Mouse (Mus musculus) heart, adult 2 months (tissue): ENCODE data around the gene 4930402F06Rik. TPM values are rescaled to one million over a fixed set of nuclear protein-coding genes. Genes with fewer than 3 reads are reported as not detected.
A peak's percentile ranks its signal among the peaks of the same experiment; 100 is the strongest.

ENCODE experiments used
- DNase-seq, 2 experiments: peaks; one replicate each; pipeline ENCODE4 v3.0.0; 2021
- H3K27ac ChIP-seq: fragments of 200-600 bp; 2 replicates; pipeline ENCODE4 v1.8.1; 2022
- H3K27me3 ChIP-seq: fragments of 200-500 bp; 2 replicates; pipeline ENCODE4 v1.6.1; 2012; ENCODE audit warnings: mild to moderate bottlenecking, low read length, inconsistent platforms, mixed read lengths; ENCODE audit not compliant: control insufficient read depth, insufficient read depth
- H3K36me3 ChIP-seq: fragments of 200-500 bp; 2 replicates; pipeline ENCODE4 v1.6.1; 2012; ENCODE audit warnings: low read length, inconsistent platforms; ENCODE audit not compliant: control insufficient read depth, insufficient read depth
- H3K4me1 ChIP-seq: fragments of 200-500 bp; 2 replicates; pipeline ENCODE4 v1.6.1; 2011; ENCODE audit warnings: low read length; ENCODE audit not compliant: control insufficient read depth, insufficient read depth
- H3K4me3 ChIP-seq: fragments of 200-600 bp; 2 replicates; pipeline ENCODE4 v1.8.1; 2022
- H3K79me2 ChIP-seq: fragments of 200-500 bp; replicated peaks from 2 replicates; pipeline ENCODE4 v1.6.1; 2012; ENCODE audit warnings: mild to moderate bottlenecking, inconsistent platforms, low read length, moderate library complexity, mixed read lengths; ENCODE audit not compliant: control insufficient read depth, insufficient read depth
- H3K9ac ChIP-seq: fragments of 200-500 bp; 2 replicates; pipeline ENCODE4 v1.6.1; 2012; ENCODE audit warnings: low read depth, mild to moderate bottlenecking, control low read depth, inconsistent platforms, low read length, mixed read lengths
- CTCF ChIP-seq: fragments of 200-600 bp; IDR thresholded peaks from 2 replicates; pipeline ENCODE4 v1.8.1; 2022; ENCODE audit warnings: antibody characterized with exemption, mild to moderate bottlenecking, moderate library complexity
- EP300 ChIP-seq: fragments of 200-500 bp; IDR thresholded peaks from 2 replicates; pipeline ENCODE4 v1.6.1; 2011; ENCODE audit warnings: low read depth, low read length, control low read depth; ENCODE audit not compliant: insufficient read depth
- POLR2A ChIP-seq: fragments of 200-500 bp; IDR thresholded peaks from 2 replicates; pipeline ENCODE4 v1.6.1; 2011; ENCODE audit warnings: mild to moderate bottlenecking, low read depth, low read length, control low read depth; ENCODE audit not compliant: insufficient read depth
- WGBS: fragments of 180-500 bp; shearing (Covaris S2); methylation state at CpG from one replicate; pipeline ENCODE4 v1.1.7; 2018; 5-methylcytosine and 5-hydroxymethylcytosine counted together
- intact Hi-C: fragments of 180-260 bp; cut with DNase I; formaldehyde crosslinking; loops from one replicate; pipeline ENCODE4 v1.15.1; 2025
- long read RNA-seq: library from polyadenylated mRNA; stranded (forward); transcript quantifications from one replicate; pipeline ENCODE4 v2.0.0, GENCODE M21; 2021
- polyA plus RNA-seq: library from polyadenylated mRNA; depleted of rRNA; stranded (reverse); fragments of >200 nt; gene quantifications from 2 replicates; pipeline ENCODE4 v1.2.3, GENCODE M21; 2012; rRNA removed
- total RNA-seq, 2 experiments: library from RNA; stranded (reverse); gene quantifications; 2 replicates each; pipeline ENCODE4 v1.2.3; 2021

4930402F06Rik gene
- not detected for total RNA-seq
- polyA plus RNA-seq, result not detected in 2 replicates
- long read RNA-seq, result 0 reads

DNA sequence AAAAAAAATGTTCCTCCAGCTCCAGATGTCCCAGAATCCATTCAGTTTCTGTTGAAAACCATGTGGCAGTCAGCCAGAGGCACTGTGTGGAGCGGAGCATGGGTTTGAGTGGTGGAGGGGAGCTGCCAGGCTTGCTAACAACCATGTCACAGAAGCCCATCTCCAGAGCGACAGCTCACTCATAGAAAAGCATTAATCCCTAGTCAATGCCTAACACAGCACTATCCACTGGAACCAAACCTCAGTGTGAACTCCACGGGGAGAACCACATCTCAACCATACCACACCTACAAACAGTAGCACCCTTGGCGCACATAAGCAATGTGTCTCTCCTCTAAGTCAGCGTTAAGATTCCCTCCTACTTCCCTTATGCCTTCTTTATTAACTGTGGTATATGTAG is at the start of gene 4930402F06Rik:
Gene 4930402F06Rik, minus strand, starts transcription at position 80 of the 400 bp plus-strand sequence.
- intact Hi-C loops, result loop anchor here (1.0 kb wide), 1 partner anchor 99 kb away; no protein-coding TSS in a partner anchor
- Histone ChIP-seq H3K36me3 (no peaks in the 10 kb centered on the region), H3K4me1 (peaks cover 2% of the 10 kb centered on the region; the same call in 1 of the 2 replicates), H3K27ac (no peak within 1 kb of the TSS), H3K79me2 (no peaks in the 10 kb centered on the region), H3K27me3 (no peaks in the 10 kb centered on the region), H3K4me3 (no peak within 1 kb of the TSS), H3K9ac (no peak within 1 kb of the TSS)
- 53% methylated on average over 5 of the region's 5 CpGs for WGBS
- TF ChIP-seq POLR2A, result no peak
- TF ChIP-seq EP300, result no peak
- TF ChIP-seq CTCF, result no peak
- no peak for DNase-seq

DNA sequence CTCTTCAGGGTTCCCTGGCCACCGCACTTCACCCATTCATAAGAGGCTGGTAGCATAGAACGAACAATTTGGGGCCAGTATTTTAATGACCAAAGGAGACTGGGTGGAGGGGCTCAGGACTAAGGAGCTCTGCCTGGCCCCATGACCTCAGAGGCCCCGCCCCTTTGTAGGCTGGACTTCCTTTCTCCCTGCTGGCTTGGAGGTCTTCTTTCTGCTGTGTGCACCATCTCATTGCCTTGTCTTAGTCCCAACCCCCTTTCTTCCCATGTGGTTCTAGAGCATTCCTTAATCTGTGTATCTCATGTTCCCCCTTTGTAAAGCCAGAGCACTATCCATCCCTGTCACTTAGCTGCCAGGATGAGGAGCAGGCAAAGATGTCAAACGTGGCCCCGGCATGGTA is 49.3 kb upstream of the 4930402F06Rik start:
- H3K4me1 ChIP-seq, result peaks cover 51% of the 10 kb centered on the region
- peak overlapping the region; percentile 66 for H3K27ac ChIP-seq
- H3K36me3 ChIP-seq, result peaks cover 2% of the 10 kb centered on the region
- no peaks in the 10 kb centered on the region for H3K27me3 ChIP-seq
- H3K79me2 ChIP-seq, result no peaks in the 10 kb centered on the region
- 72% methylated on average over 5 of the region's 5 CpGs for WGBS
- TF ChIP-seq EP300 (no peak), CTCF (no peak), POLR2A (no peak)
- intact Hi-C loops, result loop anchor here (1.0 to 5.0 kb wide), 3 partner anchors 14 to 66 kb away; no protein-coding TSS in a partner anchor
- no peak overlapping the region for H3K9ac ChIP-seq
- H3K4me3 ChIP-seq, result no peak overlapping the region
- DNase-seq, result no peak

- Histone ChIP-seq H3K36me3 (peaks cover 2% of the 10 kb centered on the region), H3K79me2 (no peaks in the 10 kb centered on the region), H3K9ac (no peak overlapping the region), H3K27ac (peak overlapping the region; percentile 66), H3K27me3 (no peaks in the 10 kb centered on the region), H3K4me1 (peaks cover 51% of the 10 kb centered on the region), H3K4me3 (no peak overlapping the region)
- intact Hi-C loops, result loop anchor here (1.0 to 5.0 kb wide), 3 partner anchors 13 to 67 kb away; no protein-coding TSS in a partner anchor
- TF ChIP-seq CTCF (no peak), EP300 (no peak)
- no peak for DNase-seq
- 44% methylated on average over 7 of the region's 7 CpGs for WGBS
Measured at GRCm38 (mm10) chr2:35445610-35446009, 48.6 kb upstream of the 4930402F06Rik start.

DNA sequence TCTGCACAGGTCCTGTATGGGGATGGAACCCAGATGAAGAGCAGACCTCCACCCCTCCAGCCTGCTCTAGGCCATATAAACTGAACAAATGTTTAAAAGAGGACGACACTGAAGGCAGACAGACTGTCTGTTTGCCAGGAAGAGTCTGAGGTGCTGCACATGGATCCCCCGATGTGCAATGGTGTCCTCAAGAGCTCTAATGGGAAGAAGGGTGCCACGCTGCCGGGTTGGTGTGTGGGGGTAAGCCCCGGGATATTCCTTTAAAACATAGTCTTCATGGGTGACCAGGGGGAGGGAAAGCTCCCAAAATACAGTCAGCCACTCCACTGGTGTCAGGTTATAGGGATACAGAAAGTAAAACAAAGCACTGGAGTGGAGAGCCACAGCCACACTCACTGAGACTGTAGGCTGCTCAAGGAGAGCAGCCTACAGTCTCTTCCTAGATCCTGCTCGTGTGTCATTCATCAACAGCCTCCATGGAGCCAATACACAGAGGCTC is 47.8 kb upstream of the 4930402F06Rik start:
- WGBS, result 50% methylated on average over 6 of the region's 6 CpGs
- no peak for TF ChIP-seq POLR2A
- TF ChIP-seq EP300, result no peak
- TF ChIP-seq CTCF, result no peak
- Histone ChIP-seq H3K27ac (peak overlapping the region; percentile 75), H3K27me3 (no peaks in the 10 kb centered on the region), H3K9ac (no peak overlapping the region; the same call in 1 of the 2 replicates), H3K4me3 (no peak overlapping the region), H3K36me3 (peaks cover 2% of the 10 kb centered on the region; the same call in 1 of the 2 replicates), H3K79me2 (no peaks in the 10 kb centered on the region), H3K4me1 (peaks cover 46% of the 10 kb centered on the region)
- no peak for DNase-seq
- intact Hi-C loops, result loop anchor here (5.0 kb wide), 1 partner anchor 67 kb away; no protein-coding TSS in a partner anchor

DNA sequence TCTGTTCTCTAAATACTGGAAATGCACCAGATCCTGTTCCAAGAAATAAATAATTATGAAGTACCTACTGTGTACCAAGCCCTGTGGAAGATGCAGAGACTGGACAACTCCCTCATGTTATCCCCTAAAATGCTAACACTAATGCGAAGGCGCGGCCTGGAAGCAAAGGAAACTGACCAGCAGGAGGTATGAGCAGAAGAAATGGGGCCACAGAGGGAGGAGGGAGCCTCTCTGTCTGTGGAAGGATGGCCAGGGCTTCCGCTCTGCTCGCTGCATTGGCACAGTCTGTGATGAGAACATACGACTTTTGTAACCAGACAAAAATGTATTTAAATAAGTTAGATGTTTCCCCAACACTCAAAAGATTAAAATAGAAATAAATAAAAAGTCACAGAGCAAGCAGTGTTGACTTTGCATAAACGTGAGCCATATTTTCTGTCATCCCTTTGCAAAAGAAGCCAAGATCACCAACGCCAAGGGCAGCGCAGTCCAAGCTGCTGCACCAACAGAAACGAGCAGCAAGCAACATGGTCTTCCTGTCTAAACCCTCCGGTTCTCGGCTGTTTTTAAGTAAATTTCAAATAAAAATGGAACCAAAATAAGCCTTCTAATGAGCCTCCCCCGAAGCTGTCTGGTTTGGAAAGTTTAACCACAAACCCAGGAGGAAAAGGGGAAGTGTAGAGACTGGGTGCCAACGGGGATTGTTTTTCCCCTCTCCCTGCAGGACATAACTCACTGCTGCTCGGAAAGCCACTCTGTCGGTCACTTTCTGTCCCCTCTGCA is 47.2 kb upstream of the 4930402F06Rik start:
- Histone ChIP-seq H3K4me1 (peaks cover 41% of the 10 kb centered on the region), H3K4me3 (peak overlapping the region; percentile 9; the same call in 1 of the 2 replicates), H3K27ac (peak overlapping the region; percentile 75), H3K9ac (no peak overlapping the region; the same call in 1 of the 2 replicates), H3K79me2 (no peaks in the 10 kb centered on the region), H3K36me3 (peaks cover 2% of the 10 kb centered on the region; the same call in 1 of the 2 replicates), H3K27me3 (no peaks in the 10 kb centered on the region)
- no peak for TF ChIP-seq POLR2A
- TF ChIP-seq CTCF, result peak; percentile 19; the same call in 1 of the 2 replicates
- intact Hi-C loops, result no loop called here
- 35% methylated on average over 16 of the region's 16 CpGs for WGBS
- DNase-seq, result no peak

DNA sequence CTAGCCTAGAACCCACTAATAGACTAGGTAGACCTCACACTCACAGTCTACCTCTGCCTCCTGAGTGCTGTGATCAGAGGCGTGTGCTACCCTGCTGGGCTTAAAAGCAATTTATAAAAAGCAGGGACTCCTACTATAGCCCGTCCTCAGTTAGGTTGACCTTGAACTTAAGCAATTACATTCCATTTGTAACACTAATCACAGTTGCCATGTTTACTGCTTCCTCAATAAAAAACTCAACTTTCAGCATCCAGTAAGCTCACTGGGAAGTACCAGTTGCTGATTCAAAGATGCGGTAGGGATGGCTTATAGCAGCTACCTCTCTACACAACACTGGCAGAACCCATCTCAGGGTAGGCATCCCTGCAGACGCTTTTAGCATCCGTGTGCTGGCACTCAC is 46.4 kb upstream of the 4930402F06Rik start:
- WGBS, result 84% methylated on average over 5 of the region's 5 CpGs
- intact Hi-C loops, result no loop called here

More for the DNA sequence above, 46.4 kb upstream of the 4930402F06Rik start:
- DNase-seq, result no peak
- Histone ChIP-seq H3K27me3 (no peaks in the 10 kb centered on the region), H3K4me3 (no peak overlapping the region), H3K36me3 (peaks cover 2% of the 10 kb centered on the region; the same call in 1 of the 2 replicates), H3K79me2 (no peaks in the 10 kb centered on the region), H3K4me1 (peaks cover 35% of the 10 kb centered on the region), H3K9ac (no peak overlapping the region), H3K27ac (peak overlapping the region; percentile 75)
- TF ChIP-seq CTCF, result no peak
- TF ChIP-seq POLR2A, result no peak
- TF ChIP-seq EP300, result no peak
